Mouse (Mus musculus) embryonic facial prominence, embryonic 15.5 days (tissue): Measurements from ENCODE around the gene Ankrd33b. TPM values are rescaled to one million over a fixed set of nuclear protein-coding genes. Genes with fewer than 3 reads are reported as not detected.
A peak's percentile ranks its signal among the peaks of the same experiment; 100 is the strongest.

Experiments used
- ATAC-seq: fragments of 200-750 bp; cut with Nextera tagmentation; 2 replicates; pipeline ENCODE4 v1.8.0; 2017; ENCODE audit warnings: low read depth, moderate TSS enrichment; ENCODE audit not compliant: insufficient number of reproducible peaks, low FRiP score, low TSS enrichment
- H3K27ac ChIP-seq: fragments of 300-500 bp; sonication (generic); replicated peaks from 2 replicates; pipeline ENCODE4 v1.5.1; 2015; ENCODE audit warnings: mild to moderate bottlenecking, inconsistent platforms
- H3K27me3 ChIP-seq: fragments of 300-500 bp; sonication (generic); 2 replicates; pipeline ENCODE4 v1.6.1; 2015; ENCODE audit warnings: inconsistent platforms
- H3K36me3 ChIP-seq: fragments of 300-500 bp; sonication (generic); 2 replicates; pipeline ENCODE4 v1.6.1; 2015; ENCODE audit warnings: mild to moderate bottlenecking, inconsistent platforms
- H3K4me1 ChIP-seq: fragments of 300-500 bp; sonication (generic); 2 replicates; pipeline ENCODE4 v1.6.1; 2015; ENCODE audit warnings: inconsistent platforms
- H3K4me2 ChIP-seq: fragments of 300-500 bp; sonication (generic); replicated peaks from 2 replicates; pipeline ENCODE4 v1.6.1; 2015; ENCODE audit warnings: mild to moderate bottlenecking, inconsistent platforms
- H3K4me3 ChIP-seq: fragments of 300-500 bp; sonication (generic); replicated peaks from 2 replicates; pipeline ENCODE4 v1.5.1; 2015; ENCODE audit warnings: mild to moderate bottlenecking, inconsistent platforms
- H3K9ac ChIP-seq: fragments of 300-500 bp; sonication (generic); 2 replicates; pipeline ENCODE4 v1.6.1; 2015; ENCODE audit warnings: inconsistent platforms
- H3K9me3 ChIP-seq: fragments of 300-500 bp; sonication (generic); replicated peaks from 2 replicates; pipeline ENCODE4 v1.6.1; 2016; ENCODE audit warnings: inconsistent platforms
- WGBS: fragments of 180-500 bp; shearing (Covaris S2); methylation state at CpG from one replicate; pipeline ENCODE4 v1.1.7; 2015; 5-methylcytosine and 5-hydroxymethylcytosine counted together
- polyA plus RNA-seq: library from polyadenylated mRNA; unstranded; fragments of >200 nt; fragmentation: Nextera tagmentation; extraction: Ambion mirVana; gene quantifications from 2 replicates; pipeline ENCODE4 v1.2.1, GENCODE M21; 2015

Ankrd33b gene
- polyA plus RNA-seq, 1 experiment from 2014 or later, result 0.80 TPM

DNA sequence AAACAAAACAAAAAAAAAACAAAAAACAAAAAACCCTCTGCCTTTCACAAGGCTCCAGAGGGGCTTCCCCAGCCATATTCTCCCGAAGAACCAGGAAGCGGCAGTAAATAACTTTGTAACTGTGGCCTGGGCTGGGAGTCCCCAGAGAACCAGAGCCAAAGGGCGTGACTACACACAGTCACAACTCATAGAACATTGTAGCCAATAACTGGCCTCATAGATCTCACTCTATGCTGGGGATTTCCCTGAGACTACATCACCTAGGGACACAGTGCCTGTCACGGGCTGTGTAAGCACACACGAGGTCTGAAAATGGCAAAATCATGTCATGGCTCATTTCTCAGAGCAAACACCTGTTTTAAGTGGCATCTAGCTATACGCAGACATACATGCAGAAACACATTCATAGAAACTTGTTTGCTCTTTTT, 87.9 kb downstream of the Ankrd33b start:
- no peak overlapping the region for H3K4me3 ChIP-seq
- peaks cover 4% of the 10 kb centered on the region; the same call in 1 of the 2 replicates for H3K36me3 ChIP-seq
- 0 out of 2 replicates have a peak, but pooled peaks cover 5% of the 10 kb centered on the region for H3K4me1 ChIP-seq
- ATAC-seq, result no peak
- H3K9me3 ChIP-seq, result no peaks in the 10 kb centered on the region
- no peak overlapping the region for H3K27ac ChIP-seq
- WGBS, result 65% methylated on average over 6 of the region's 6 CpGs
- no peak overlapping the region for H3K9ac ChIP-seq
- H3K4me2 ChIP-seq, result no peak overlapping the region
- no peaks in the 10 kb centered on the region for H3K27me3 ChIP-seq

DNA sequence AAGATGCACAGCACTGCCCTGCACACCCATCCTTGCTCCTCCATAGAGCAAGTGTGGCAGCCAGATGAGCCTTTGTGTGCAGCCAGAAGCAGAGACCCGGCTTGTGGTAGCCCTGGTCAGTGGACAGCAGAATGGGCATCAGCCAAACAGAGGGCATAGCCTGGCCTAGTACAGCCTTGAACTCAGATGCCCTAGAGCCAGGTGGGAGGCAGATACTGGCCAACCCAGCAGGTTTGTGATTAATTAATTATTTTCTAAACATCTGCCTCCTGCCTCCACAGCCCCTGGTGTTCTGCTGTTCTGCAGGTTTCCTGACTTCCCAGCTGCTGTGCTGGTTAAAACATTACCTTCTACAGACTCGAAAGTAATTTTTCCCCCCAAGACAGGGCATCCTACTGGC, 88.4 kb downstream of the Ankrd33b start:
- ATAC-seq, result no peak
- peaks cover 7% of the 10 kb centered on the region; the same call in 1 of the 2 replicates for H3K36me3 ChIP-seq
- no peak overlapping the region for H3K4me3 ChIP-seq
- H3K4me2 ChIP-seq, result no peak overlapping the region
- H3K9me3 ChIP-seq, result no peaks in the 10 kb centered on the region
- no peak overlapping the region for H3K27ac ChIP-seq
- 0 out of 2 replicates have a peak, but pooled peaks cover 5% of the 10 kb centered on the region for H3K4me1 ChIP-seq
- H3K27me3 ChIP-seq, result no peaks in the 10 kb centered on the region
- no peak overlapping the region for H3K9ac ChIP-seq
- 50% methylated on average over 2 of the region's 2 CpGs for WGBS

DNA sequence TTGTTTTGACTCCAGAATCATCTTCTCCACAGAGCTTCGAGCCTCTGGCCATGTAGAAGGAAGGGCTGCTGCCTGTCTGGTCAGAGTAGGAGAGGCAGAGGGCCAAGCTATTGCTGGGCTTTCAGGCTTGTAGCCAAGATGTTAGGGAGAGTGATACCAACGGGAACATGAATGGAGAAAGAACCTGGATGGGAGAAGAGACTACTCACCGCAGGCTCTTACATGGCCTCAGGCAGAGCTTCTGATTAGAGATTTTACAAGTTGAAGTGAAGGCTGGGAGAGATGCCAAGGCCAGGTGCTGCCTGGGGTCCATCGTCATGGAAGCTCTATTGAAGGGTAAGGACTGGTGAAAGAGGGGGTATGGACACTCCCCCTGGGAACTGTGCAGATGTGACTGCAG, 89.4 kb downstream of the Ankrd33b start:
- ATAC-seq, result no peak
- H3K27ac ChIP-seq, result no peak overlapping the region
- no peak overlapping the region for H3K4me3 ChIP-seq
- no peaks in the 10 kb centered on the region for H3K9me3 ChIP-seq
- WGBS, result 49% methylated on average over 4 of the region's 4 CpGs
- 0 out of 2 replicates have a peak, but pooled peaks cover 5% of the 10 kb centered on the region for H3K4me1 ChIP-seq
- peaks cover 17% of the 10 kb centered on the region for H3K36me3 ChIP-seq
- H3K27me3 ChIP-seq, result no peaks in the 10 kb centered on the region
- no peak overlapping the region for H3K4me2 ChIP-seq
- no peak overlapping the region for H3K9ac ChIP-seq

DNA sequence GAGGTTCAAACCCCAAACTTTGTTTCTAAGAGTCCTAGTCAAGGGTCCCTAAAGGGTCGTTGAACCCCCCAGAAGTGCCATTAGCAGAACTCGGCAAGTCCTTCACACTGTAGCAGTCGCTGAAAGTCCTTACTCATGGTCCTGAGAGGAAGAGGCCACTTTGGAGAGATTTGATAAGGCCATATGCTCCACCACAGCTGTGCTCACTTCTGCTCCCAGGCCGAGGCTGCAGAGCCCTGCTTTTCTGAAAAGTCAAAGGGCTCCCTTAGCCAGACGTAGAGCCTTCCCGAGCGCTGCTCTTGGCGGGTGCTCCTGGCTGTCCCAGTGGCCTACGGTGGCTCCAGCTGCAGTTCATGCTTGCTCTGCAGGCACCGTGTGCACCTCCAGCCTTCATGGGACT, 94.0 kb downstream of the Ankrd33b start:
- no peak overlapping the region for H3K9ac ChIP-seq
- H3K4me2 ChIP-seq, result no peak overlapping the region
- H3K9me3 ChIP-seq, result no peaks in the 10 kb centered on the region
- WGBS, result 84% methylated on average over 10 of the region's 10 CpGs
- H3K4me3 ChIP-seq, result no peak overlapping the region
- 0 out of 2 replicates have a peak, but pooled peaks cover 5% of the 10 kb centered on the region for H3K4me1 ChIP-seq
- ATAC-seq, result no peak
- no peak overlapping the region for H3K27ac ChIP-seq
- no peaks in the 10 kb centered on the region for H3K27me3 ChIP-seq
- peaks cover 27% of the 10 kb centered on the region for H3K36me3 ChIP-seq

DNA sequence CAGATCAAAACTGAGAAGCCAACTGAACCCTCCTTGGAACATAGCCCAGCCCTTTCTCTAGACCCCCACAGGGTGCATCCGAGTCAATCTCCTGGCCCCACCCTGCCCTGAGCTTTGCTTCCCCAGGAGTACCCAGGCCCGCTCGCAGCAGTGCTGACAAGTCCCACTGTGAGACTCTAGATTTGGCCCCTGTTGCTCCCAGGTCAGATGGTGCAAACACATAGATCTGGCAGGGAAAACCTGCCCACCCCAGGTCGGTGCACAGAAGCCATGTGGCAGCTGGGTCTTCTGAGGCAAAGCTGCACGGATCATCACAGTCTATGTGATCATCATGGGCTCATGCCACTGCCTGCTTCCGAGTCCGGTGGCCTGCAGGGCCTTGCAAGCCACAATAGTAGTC, 94.8 kb downstream of the Ankrd33b start:
- H3K4me2 ChIP-seq, result no peak overlapping the region
- no peaks in the 10 kb centered on the region for H3K27me3 ChIP-seq
- WGBS, result 81% methylated on average over 7 of the region's 7 CpGs
- no peak overlapping the region for H3K4me3 ChIP-seq
- H3K36me3 ChIP-seq, result peaks cover 27% of the 10 kb centered on the region
- H3K27ac ChIP-seq, result no peak overlapping the region
- no peaks in the 10 kb centered on the region for H3K4me1 ChIP-seq
- no peak for ATAC-seq
- no peak overlapping the region for H3K9ac ChIP-seq
- no peaks in the 10 kb centered on the region for H3K9me3 ChIP-seq

DNA sequence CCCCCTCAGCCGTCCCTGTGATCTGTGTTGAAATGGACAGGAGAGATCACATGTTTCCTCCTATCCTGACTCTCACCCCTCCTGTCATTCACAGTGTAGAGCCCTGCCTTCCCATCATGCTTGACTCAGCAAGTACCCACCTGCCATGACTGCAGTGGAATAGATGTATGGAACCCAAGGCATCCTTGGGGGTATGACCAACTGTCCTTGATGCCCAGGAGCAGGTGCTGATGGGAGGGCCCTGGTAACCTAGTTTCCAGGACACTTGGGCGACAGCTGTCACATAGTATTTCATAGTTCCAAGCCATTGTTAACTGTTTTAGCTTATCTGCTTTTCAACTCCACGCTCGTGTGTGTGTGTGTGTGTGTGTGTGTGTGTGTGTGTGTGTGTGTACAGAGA, 98.0 kb downstream of the Ankrd33b start:
- Histone ChIP-seq H3K36me3 (peaks cover 22% of the 10 kb centered on the region), H3K9ac (no peak overlapping the region), H3K27me3 (no peaks in the 10 kb centered on the region), H3K4me1 (no peaks in the 10 kb centered on the region), H3K4me3 (no peak overlapping the region), H3K27ac (no peak overlapping the region), H3K4me2 (no peak overlapping the region), H3K9me3 (no peaks in the 10 kb centered on the region)
- WGBS, result 82% methylated on average over 4 of the region's 4 CpGs
- no peak for ATAC-seq

DNA sequence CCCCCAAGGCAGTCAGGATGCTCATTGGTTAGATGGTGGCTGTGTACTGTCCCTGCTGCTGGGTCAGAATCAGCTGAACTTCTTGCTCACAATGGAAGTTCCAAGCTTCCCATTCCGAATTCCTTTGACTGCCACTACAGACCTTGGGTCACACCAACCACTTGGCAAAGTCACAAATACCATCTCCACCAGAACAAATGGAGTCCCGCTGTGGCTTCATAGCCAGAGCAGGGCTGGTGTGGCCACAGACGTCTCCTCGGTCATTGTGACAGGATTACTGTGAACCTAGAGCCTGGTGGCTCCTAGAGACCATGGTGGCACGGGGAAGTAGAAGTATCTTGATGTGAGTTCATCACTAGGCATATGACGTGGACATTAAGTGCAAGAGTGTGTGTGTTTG, 99.4 kb downstream of the Ankrd33b start:
- H3K9me3 ChIP-seq, result no peaks in the 10 kb centered on the region
- no peak for ATAC-seq
- no peak overlapping the region for H3K9ac ChIP-seq
- H3K4me2 ChIP-seq, result no peak overlapping the region
- no peak overlapping the region for H3K27ac ChIP-seq
- WGBS, result 84% methylated on average over 6 of the region's 6 CpGs
- H3K27me3 ChIP-seq, result no peaks in the 10 kb centered on the region
- H3K4me1 ChIP-seq, result no peaks in the 10 kb centered on the region
- no peak overlapping the region for H3K4me3 ChIP-seq
- 0 out of 2 replicates have a peak, but pooled peaks cover 10% of the 10 kb centered on the region for H3K36me3 ChIP-seq

DNA sequence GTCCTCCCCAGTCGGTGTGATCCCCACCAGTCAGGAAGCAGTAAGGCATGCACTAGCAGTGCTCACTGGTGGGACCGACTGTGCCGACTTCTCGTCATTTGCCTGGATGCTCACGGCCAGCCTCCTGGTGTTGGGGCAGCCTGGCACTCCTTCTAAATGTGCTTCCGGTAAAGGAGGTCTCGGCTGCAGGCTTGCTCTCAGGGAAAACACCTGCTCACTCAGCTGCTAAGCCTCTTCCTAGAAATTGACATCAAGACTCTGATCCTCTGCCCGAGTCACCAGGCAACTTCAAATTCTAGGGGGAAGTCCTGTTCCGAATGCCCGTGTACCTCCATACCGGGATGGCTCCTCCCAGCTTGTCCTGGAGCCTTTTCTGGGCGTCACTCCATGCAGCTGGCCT, 101.7 kb downstream of the Ankrd33b start:
- ATAC-seq, result no peak
- Histone ChIP-seq H3K4me3 (no peak overlapping the region), H3K9ac (no peak overlapping the region), H3K4me2 (no peak overlapping the region), H3K36me3 (no peaks in the 10 kb centered on the region), H3K9me3 (no peaks in the 10 kb centered on the region), H3K27me3 (no peaks in the 10 kb centered on the region), H3K27ac (no peak overlapping the region), H3K4me1 (no peaks in the 10 kb centered on the region)
- WGBS, result 76% methylated on average over 12 of the region's 12 CpGs

DNA sequence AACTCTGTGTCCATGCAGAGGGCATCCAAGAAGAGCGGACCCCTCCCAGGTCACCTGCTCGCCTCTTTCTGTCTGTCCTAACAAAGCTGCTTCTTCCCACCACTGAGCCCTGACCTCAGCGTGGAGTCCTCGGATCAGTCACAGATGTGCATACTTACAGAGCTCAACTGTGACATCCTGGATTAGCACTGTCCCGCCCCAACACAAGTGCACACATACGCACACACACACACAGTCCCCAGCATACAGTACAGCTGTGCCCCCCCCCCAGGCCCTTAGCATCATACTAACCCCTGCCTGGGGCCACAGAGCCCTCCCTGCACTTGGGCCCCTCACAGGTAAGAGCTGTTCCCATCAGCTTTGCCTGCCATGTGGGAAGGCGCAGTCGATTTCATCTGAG, 102.1 kb downstream of the Ankrd33b start:
- 74% methylated on average over 8 of the region's 8 CpGs for WGBS
- H3K27me3 ChIP-seq, result no peaks in the 10 kb centered on the region
- no peaks in the 10 kb centered on the region for H3K9me3 ChIP-seq
- ATAC-seq, result no peak
- no peak overlapping the region for H3K9ac ChIP-seq
- H3K4me2 ChIP-seq, result no peak overlapping the region
- H3K27ac ChIP-seq, result no peak overlapping the region
- no peak overlapping the region for H3K4me3 ChIP-seq
- no peaks in the 10 kb centered on the region for H3K4me1 ChIP-seq
- no peaks in the 10 kb centered on the region for H3K36me3 ChIP-seq

DNA sequence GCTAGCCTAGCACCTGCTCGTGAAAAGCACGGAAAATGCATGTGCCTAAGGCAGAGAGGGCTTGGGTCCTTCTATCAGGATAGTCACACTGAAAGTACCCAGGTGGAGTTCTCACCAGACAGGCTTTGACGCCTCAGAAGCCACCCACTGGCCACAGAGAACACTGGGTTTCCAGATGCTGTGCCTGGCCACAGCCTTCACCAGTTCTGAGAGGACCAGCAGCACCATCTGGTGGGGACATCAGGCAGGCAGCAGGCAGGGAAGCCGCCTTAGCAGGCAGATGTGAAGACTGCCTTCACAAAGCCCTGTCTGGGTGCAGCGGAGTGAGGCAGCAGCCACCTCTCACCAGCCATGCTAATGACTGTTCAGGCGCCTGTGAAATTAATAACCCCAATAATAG, 102.7 kb downstream of the Ankrd33b start:
- H3K9me3 ChIP-seq, result no peaks in the 10 kb centered on the region
- peak; percentile 55; the same call in 1 of the 2 replicates for ATAC-seq
- no peaks in the 10 kb centered on the region for H3K36me3 ChIP-seq
- no peaks in the 10 kb centered on the region for H3K4me1 ChIP-seq
- no peak overlapping the region for H3K4me2 ChIP-seq
- WGBS, result 28% methylated on average over 6 of the region's 6 CpGs
- H3K4me3 ChIP-seq, result no peak overlapping the region
- no peak overlapping the region for H3K9ac ChIP-seq
- H3K27ac ChIP-seq, result no peak overlapping the region
- no peaks in the 10 kb centered on the region for H3K27me3 ChIP-seq

DNA sequence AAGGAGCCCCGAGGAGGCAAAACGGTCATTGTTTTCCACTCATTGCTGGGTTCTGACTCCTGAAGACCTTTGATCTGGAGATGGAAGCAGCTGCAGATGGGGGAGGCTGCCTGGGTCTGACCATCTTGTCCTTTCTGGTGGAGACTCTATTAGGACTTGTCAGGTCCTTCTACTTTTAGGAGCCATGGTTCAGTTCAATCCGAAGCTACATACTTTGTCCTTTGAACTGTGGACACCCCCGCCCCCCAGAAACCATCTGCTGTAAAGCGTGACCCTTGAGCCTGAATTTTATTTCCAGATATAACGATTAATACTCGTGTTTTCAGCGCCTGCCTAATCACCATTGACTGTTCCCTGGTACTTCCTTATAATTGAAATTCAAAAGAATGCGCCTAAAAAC, 105.2 kb downstream of the Ankrd33b start:
- Histone ChIP-seq H3K9ac (no peak overlapping the region), H3K9me3 (no peaks in the 10 kb centered on the region), H3K4me2 (no peak overlapping the region), H3K4me3 (no peak overlapping the region), H3K4me1 (no peaks in the 10 kb centered on the region), H3K27ac (no peak overlapping the region), H3K27me3 (no peaks in the 10 kb centered on the region), H3K36me3 (no peaks in the 10 kb centered on the region)
- ATAC-seq, result no peak
- WGBS, result 73% methylated on average over 9 of the region's 9 CpGs

DNA sequence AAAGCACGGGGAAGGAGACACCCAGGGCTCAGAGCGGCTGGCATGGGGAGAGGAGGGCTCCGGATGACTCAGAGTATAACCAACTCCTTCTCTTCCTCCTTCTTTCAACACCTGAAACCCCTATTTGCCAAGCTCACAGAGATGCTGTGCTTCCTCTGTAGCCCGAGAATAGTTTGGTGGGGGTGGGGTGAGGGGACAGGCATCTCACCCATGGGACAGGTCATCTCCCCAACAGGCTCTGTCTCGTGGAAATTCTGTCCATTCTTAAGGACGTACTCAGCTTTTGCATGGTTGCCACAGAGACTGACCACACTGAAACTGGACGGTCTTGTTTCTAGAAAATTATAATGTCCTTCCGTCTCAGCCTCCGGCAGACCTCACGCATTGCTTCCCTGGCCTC, 106.4 kb downstream of the Ankrd33b start:
- Histone ChIP-seq H3K27ac (no peak overlapping the region), H3K9ac (no peak overlapping the region), H3K4me2 (no peak overlapping the region), H3K27me3 (no peaks in the 10 kb centered on the region), H3K4me3 (no peak overlapping the region), H3K36me3 (no peaks in the 10 kb centered on the region), H3K9me3 (no peaks in the 10 kb centered on the region), H3K4me1 (peaks cover 12% of the 10 kb centered on the region)
- WGBS, result 84% methylated on average over 10 of the region's 10 CpGs
- no peak for ATAC-seq
